Comparison of ENCODE assay signal across 8 mouse cellular contexts in the genomic region with DNA sequence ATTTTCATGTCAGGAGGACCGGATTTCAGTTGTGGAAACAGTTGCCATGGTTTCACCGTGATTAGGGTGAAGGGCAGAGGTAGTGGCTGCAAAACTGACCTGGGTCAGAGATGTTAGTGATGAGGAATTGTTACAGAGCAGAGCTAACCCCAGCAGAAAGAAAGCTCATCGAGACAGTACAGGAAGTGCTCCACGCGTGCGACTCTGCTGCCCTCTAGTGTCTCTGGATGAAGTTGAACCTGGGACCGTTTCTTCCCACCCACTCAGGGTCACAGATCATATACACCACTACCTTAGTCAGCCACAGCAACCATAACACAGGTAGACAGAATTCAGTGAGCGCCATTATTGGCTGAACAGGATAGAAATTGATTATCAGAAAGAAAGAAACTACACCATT.
DNase-seq lines count a peak whose midpoint lies in the region; ATAC-seq and TF ChIP-seq lines count a peak whose summit lies in the region.

No protein-coding gene starts in this region.

- ATAC-seq in heart, embryonic 15.5 days (replicated peaks; ENCODE audit: insufficient number of reproducible peaks, insufficient read depth, low FRiP score, low read depth) = peak; percentile 39; the same call in 1 of the 2 replicates
- ATAC-seq in Patski = peak; percentile 47
- ATAC-seq in embryonic facial prominence, embryonic 11.5 days (replicated peaks; ENCODE audit: insufficient number of reproducible peaks, low FRiP score, low TSS enrichment, low read depth) = peak; percentile 75; the same call in 1 of the 2 replicates
- peak; percentile 80 for ATAC-seq in hindbrain, embryonic 13.5 days (ENCODE audit: low FRiP score)
- ATAC-seq in limb, embryonic 11.5 days (ENCODE audit: insufficient number of reproducible peaks, low FRiP score, low TSS enrichment, low read depth) = no peak

- no peak overlapping the region for H3K9ac ChIP-seq in heart, embryonic 15.5 days
- no peak overlapping the region for H3K9ac ChIP-seq in embryonic facial prominence, embryonic 11.5 days (replicated peaks; ENCODE audit: low read length)
- H3K9ac ChIP-seq in hindbrain, embryonic 13.5 days = no peak overlapping the region
- no peak overlapping the region for H3K9ac ChIP-seq in limb, embryonic 11.5 days (ENCODE audit: low read length)

- no peaks in the 10 kb centered on the region for H3K9me3 ChIP-seq in heart, embryonic 15.5 days (replicated peaks)
- H3K9me3 ChIP-seq in embryonic facial prominence, embryonic 11.5 days (replicated peaks; ENCODE audit: control insufficient read depth, low read length) = no peaks in the 10 kb centered on the region
- H3K9me3 ChIP-seq in hindbrain, embryonic 13.5 days = no peaks in the 10 kb centered on the region
- H3K9me3 ChIP-seq in limb, embryonic 11.5 days (ENCODE audit: control insufficient read depth, low read length) = no peaks in the 10 kb centered on the region

- POLR2A ChIA-PET in Patski (lab: Charles Lee) = no interaction called here

- no peak overlapping the region for H3K27ac ChIP-seq in heart, embryonic 15.5 days
- H3K27ac ChIP-seq in embryonic facial prominence, embryonic 11.5 days (replicated peaks; ENCODE audit: low read depth, low read length) = no peak overlapping the region
- H3K27ac ChIP-seq in hindbrain, embryonic 13.5 days = no peak overlapping the region
- H3K27ac ChIP-seq in limb, embryonic 11.5 days (replicated peaks; ENCODE audit: low read depth, low read length) = no peak overlapping the region

- H3K27me3 ChIP-seq in heart, embryonic 15.5 days = no peaks in the 10 kb centered on the region
- peaks cover 12% of the 10 kb centered on the region for H3K27me3 ChIP-seq in Patski
- H3K27me3 ChIP-seq in embryonic facial prominence, embryonic 11.5 days (ENCODE audit: control insufficient read depth, insufficient read depth, low read length) = no peaks in the 10 kb centered on the region
- no peaks in the 10 kb centered on the region for H3K27me3 ChIP-seq in hindbrain, embryonic 13.5 days
- H3K27me3 ChIP-seq in limb, embryonic 11.5 days (ENCODE audit: control insufficient read depth, insufficient read depth, low read length) = no peaks in the 10 kb centered on the region

- in situ Hi-C loops in Patski (cut with MboI; ENCODE audit: low pct_unique_long_range_greater_than_20kb) = loop anchor here (10.0 to 25.0 kb wide), 2 partner anchors 632 to 795 kb away; no protein-coding TSS in a partner anchor

- intact Hi-C loops in heart, postnatal 25 days (cut with DNase I) = loop anchor here (2.0 to 10.0 kb wide), 3 partner anchors 463 to 795 kb away; no protein-coding TSS in a partner anchor

- H3K4me1 ChIP-seq in heart, embryonic 15.5 days (replicated peaks) = no peaks in the 10 kb centered on the region
- no peaks in the 10 kb centered on the region for H3K4me1 ChIP-seq in embryonic facial prominence, embryonic 11.5 days (ENCODE audit: control insufficient read depth, insufficient read depth, low read length)
- peaks cover 4% of the 10 kb centered on the region; the same call in 1 of the 2 replicates for H3K4me1 ChIP-seq in hindbrain, embryonic 13.5 days (replicated peaks)
- H3K4me1 ChIP-seq in limb, embryonic 11.5 days (ENCODE audit: control insufficient read depth, insufficient read depth, low read length) = no peaks in the 10 kb centered on the region

- DNase-seq in heart, postnatal 25 days (ENCODE audit: low spot score) = no peak
- DNase-seq in Patski (ENCODE audit: low read depth, low spot score) = no peak
- peak; percentile 85 for DNase-seq in embryonic facial prominence, embryonic 11.5 days (ENCODE audit: low spot score)
- DNase-seq in limb, embryonic 11.5 days (ENCODE audit: low spot score) = peak; percentile 86
- DNase-seq in neural tube, embryonic 10.5 days (ENCODE audit: extremely low spot score, low spot score) = peak; percentile 71
- no peak for DNase-seq in urinary bladder, postnatal 14 days (ENCODE audit: low spot score)

- H3K4me3 ChIP-seq in heart, embryonic 15.5 days = no peak overlapping the region
- H3K4me3 ChIP-seq in embryonic facial prominence, embryonic 11.5 days (ENCODE audit: low read depth, low read length) = no peak overlapping the region
- H3K4me3 ChIP-seq in hindbrain, embryonic 13.5 days = no peak overlapping the region
- H3K4me3 ChIP-seq in limb, embryonic 11.5 days (ENCODE audit: low read depth, low read length) = no peak overlapping the region

- WGBS in heart, embryonic 15.5 days = 7% methylated on average over 8 of the region's 8 CpGs
- WGBS in embryonic facial prominence, embryonic 11.5 days = 13% methylated on average over 8 of the region's 8 CpGs
- WGBS in hindbrain, embryonic 13.5 days = 17% methylated on average over 8 of the region's 8 CpGs
- 16% methylated on average over 8 of the region's 8 CpGs for WGBS in limb, embryonic 11.5 days

- H3K4me2 ChIP-seq in heart, embryonic 15.5 days = no peak overlapping the region
- H3K4me2 ChIP-seq in embryonic facial prominence, embryonic 11.5 days (ENCODE audit: low read depth, low read length) = no peak overlapping the region
- no peak overlapping the region for H3K4me2 ChIP-seq in hindbrain, embryonic 13.5 days
- H3K4me2 ChIP-seq in limb, embryonic 11.5 days (ENCODE audit: low read depth, severe bottlenecking) = no peak overlapping the region

- H3K36me3 ChIP-seq in heart, embryonic 15.5 days = no peaks in the 10 kb centered on the region
- H3K36me3 ChIP-seq in embryonic facial prominence, embryonic 11.5 days (replicated peaks; ENCODE audit: control insufficient read depth, insufficient read depth, low read depth, low read length) = no peaks in the 10 kb centered on the region
- H3K36me3 ChIP-seq in hindbrain, embryonic 13.5 days = no peaks in the 10 kb centered on the region
- no peaks in the 10 kb centered on the region for H3K36me3 ChIP-seq in limb, embryonic 11.5 days (ENCODE audit: control insufficient read depth, insufficient read depth, low read length)

- CTCF ChIA-PET in Patski (lab: Charles Lee) = interaction anchor here (1.3 to 3.4 kb wide), 6 partner anchors 9 to 466 kb away, joined by 3 to 20 read pairs (median 6); no protein-coding TSS in a partner anchor

- peak; percentile 69 for TF ChIP-seq CTCF in Patski (IDR thresholded peaks at IDR 0.05)

Comparison
In these comparisons a context has a peak if more than half of its experiments do, and no peak if none do; other contexts are left out.
1. DNase-seq: peak in embryonic facial prominence, embryonic 11.5 days (single experiment), limb, embryonic 11.5 days (single experiment) and neural tube, embryonic 10.5 days (single experiment); none in heart, postnatal 25 days (single experiment), Patski (single experiment) and urinary bladder, postnatal 14 days (single experiment).